ENCODE assay signal across 8 mouse cellular contexts in the genomic region with DNA sequence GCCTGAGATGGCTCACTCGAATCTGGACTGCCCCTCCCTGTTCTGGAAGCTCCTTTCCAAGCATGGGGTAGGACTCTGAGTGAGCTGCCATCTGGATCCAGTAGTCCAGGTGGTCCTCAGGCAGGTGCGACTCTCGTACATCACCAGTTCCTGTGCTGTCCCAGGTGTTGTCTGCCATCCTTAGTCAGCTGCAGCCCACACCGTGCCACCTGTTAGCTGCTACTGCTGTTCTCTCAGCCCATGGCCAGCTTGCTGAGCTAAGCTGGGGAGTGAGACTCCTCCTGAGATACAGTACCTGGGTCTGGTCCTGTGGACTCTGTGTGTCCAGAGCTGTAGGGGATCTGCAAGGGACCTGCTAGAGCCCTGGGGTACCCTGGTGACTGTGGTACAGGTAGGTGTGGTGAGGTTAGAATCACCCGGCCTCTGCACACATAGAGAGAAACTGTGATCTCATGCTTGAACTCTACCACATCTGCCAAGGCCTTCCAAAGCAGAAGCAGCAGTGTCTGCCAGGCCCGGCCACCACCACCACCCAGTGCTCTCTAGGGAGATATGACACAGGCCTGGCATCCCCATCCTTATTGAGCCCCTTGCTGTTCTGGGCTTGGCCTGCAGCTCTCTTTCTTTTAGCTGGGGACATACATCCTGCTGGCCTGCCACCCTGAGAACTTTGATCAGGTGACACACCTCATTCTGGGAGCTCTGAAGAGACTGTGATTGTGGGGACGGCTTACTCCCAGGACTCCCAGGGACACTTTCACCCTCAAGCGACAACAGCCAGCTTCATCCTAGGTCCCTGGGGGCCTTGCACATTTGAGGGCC. TPM values are rescaled to one million over a fixed set of nuclear protein-coding genes. Genes with fewer than 3 reads are reported as not detected.
A peak's percentile ranks its signal among the peaks of the same experiment; 100 is the strongest.
DNase-seq lines count a peak whose midpoint lies in the region; ATAC-seq and TF ChIP-seq lines count a peak whose summit lies in the region.

No protein-coding gene starts in this region.

- no peaks in the 10 kb centered on the region for H3K27me3 ChIP-seq in kidney, embryonic 15.5 days
- H3K27me3 ChIP-seq in kidney, adult 2 months (replicated peaks; ENCODE audit: control insufficient read depth, insufficient read depth, low read length): no peaks in the 10 kb centered on the region
- no peaks in the 10 kb centered on the region for H3K27me3 ChIP-seq in hindbrain, embryonic 16.5 days (replicated peaks; ENCODE audit: control insufficient read depth, insufficient read depth, low read length)
- no peaks in the 10 kb centered on the region for H3K27me3 ChIP-seq in neural tube, embryonic 14.5 days (ENCODE audit: control insufficient read depth, insufficient read depth, low read length)
- no peaks in the 10 kb centered on the region for H3K27me3 ChIP-seq in kidney, embryonic 16.5 days (ENCODE audit: insufficient read depth, low read length)

- WGBS in kidney, embryonic 15.5 days: 80% methylated on average over 8 of the region's 8 CpGs
- 75% methylated on average over 8 of the region's 8 CpGs for WGBS in kidney, adult 2 months
- 56% methylated on average over 8 of the region's 8 CpGs for WGBS in hindbrain, embryonic 16.5 days
- WGBS in neural tube, embryonic 14.5 days: 67% methylated on average over 8 of the region's 8 CpGs
- WGBS in kidney, embryonic 16.5 days: 84% methylated on average over 8 of the region's 8 CpGs

- no peak for TF ChIP-seq POLR2A in kidney, adult 2 months (IDR thresholded peaks at IDR 0.05; ENCODE audit: low read depth, low read length)

- H3K4me2 ChIP-seq in kidney, embryonic 15.5 days: no peak overlapping the region
- H3K4me2 ChIP-seq in hindbrain, embryonic 16.5 days (ENCODE audit: low read length): no peak overlapping the region
- no peak overlapping the region for H3K4me2 ChIP-seq in neural tube, embryonic 14.5 days (ENCODE audit: low read depth, low read length)
- H3K4me2 ChIP-seq in kidney, embryonic 16.5 days (replicated peaks; ENCODE audit: low read depth, low read length): no peak overlapping the region

- H3K9ac ChIP-seq in kidney, embryonic 15.5 days: no peak overlapping the region
- peak overlapping the region; percentile 16; the same call in 1 of the 2 replicates for H3K9ac ChIP-seq in hindbrain, embryonic 16.5 days (ENCODE audit: low read depth, low read length)
- no peak overlapping the region for H3K9ac ChIP-seq in neural tube, embryonic 14.5 days (replicated peaks; ENCODE audit: low read depth, low read length)
- H3K9ac ChIP-seq in kidney, embryonic 16.5 days (replicated peaks; ENCODE audit: low read length): no peak overlapping the region; the same call in 1 of the 2 replicates

- H3K9me3 ChIP-seq in kidney, embryonic 15.5 days (replicated peaks): no peaks in the 10 kb centered on the region
- no peaks in the 10 kb centered on the region for H3K9me3 ChIP-seq in hindbrain, embryonic 16.5 days (ENCODE audit: control insufficient read depth, low read length)
- no peaks in the 10 kb centered on the region for H3K9me3 ChIP-seq in neural tube, embryonic 14.5 days (ENCODE audit: control insufficient read depth, low read length)
- no peaks in the 10 kb centered on the region for H3K9me3 ChIP-seq in kidney, embryonic 16.5 days (ENCODE audit: low read length)

- H3K36me3 ChIP-seq in kidney, embryonic 15.5 days: peaks cover 24% of the 10 kb centered on the region
- H3K36me3 ChIP-seq in kidney, adult 2 months (ENCODE audit: control insufficient read depth, insufficient read depth, low read length): no peaks in the 10 kb centered on the region
- H3K36me3 ChIP-seq in hindbrain, embryonic 16.5 days (ENCODE audit: control insufficient read depth, insufficient read depth, low read length): peaks cover 13% of the 10 kb centered on the region
- H3K36me3 ChIP-seq in neural tube, embryonic 14.5 days (ENCODE audit: control insufficient read depth, insufficient read depth, low read length): peaks cover 13% of the 10 kb centered on the region
- H3K36me3 ChIP-seq in kidney, embryonic 16.5 days (ENCODE audit: insufficient read depth, low read length): peaks cover 13% of the 10 kb centered on the region

- ATAC-seq in kidney, embryonic 15.5 days (replicated peaks; ENCODE audit: low FRiP score): no peak
- ATAC-seq in hindbrain, embryonic 16.5 days: no peak
- ATAC-seq in neural tube, embryonic 14.5 days (ENCODE audit: low read depth): no peak
- no peak for ATAC-seq in kidney, embryonic 16.5 days (ENCODE audit: low FRiP score, low TSS enrichment)

- no peak overlapping the region for H3K4me3 ChIP-seq in kidney, embryonic 15.5 days (replicated peaks)
- H3K4me3 ChIP-seq in kidney, adult 2 months (ENCODE audit: insufficient read depth, low read depth, low read length): no peak overlapping the region
- no peak overlapping the region for H3K4me3 ChIP-seq in hindbrain, embryonic 16.5 days (ENCODE audit: low read length)
- no peak overlapping the region for H3K4me3 ChIP-seq in neural tube, embryonic 14.5 days (ENCODE audit: low read depth, low read length)
- no peak overlapping the region for H3K4me3 ChIP-seq in kidney, embryonic 16.5 days (ENCODE audit: low read length)

- DNase-seq in kidney, adult 2 months: no peak
- DNase-seq in cerebellum, postnatal 25 days: peak; percentile 30 to 46
- no peak for DNase-seq in testis, postnatal 14 days (ENCODE audit: low spot score)
- no peak for DNase-seq in c-Kit-positive CD71-positive TER-119-positive erythroid progenitor cells, embryonic 14.5 days (ENCODE audit: low spot score)

- H3K27ac ChIP-seq in kidney, embryonic 15.5 days: peak overlapping the region; percentile 32; the same call in 1 of the 2 replicates
- no peak overlapping the region for H3K27ac ChIP-seq in kidney, adult 2 months (ENCODE audit: insufficient read depth, low read depth, low read length)
- H3K27ac ChIP-seq in hindbrain, embryonic 16.5 days (ENCODE audit: low read depth, low read length): peak overlapping the region; percentile 86
- peak overlapping the region; percentile 53; the same call in 1 of the 2 replicates for H3K27ac ChIP-seq in neural tube, embryonic 14.5 days (ENCODE audit: low read depth, low read length)
- no peak overlapping the region; the same call in 1 of the 2 replicates for H3K27ac ChIP-seq in kidney, embryonic 16.5 days (ENCODE audit: low read length)

- H3K4me1 ChIP-seq in kidney, embryonic 15.5 days: peaks cover 73% of the 10 kb centered on the region
- peaks cover 10% of the 10 kb centered on the region for H3K4me1 ChIP-seq in kidney, adult 2 months (ENCODE audit: control insufficient read depth, insufficient read depth, low read length)
- peaks cover 75% of the 10 kb centered on the region for H3K4me1 ChIP-seq in hindbrain, embryonic 16.5 days (ENCODE audit: control insufficient read depth, insufficient read depth, low read depth, low read length)
- H3K4me1 ChIP-seq in neural tube, embryonic 14.5 days (ENCODE audit: control insufficient read depth, insufficient read depth, low read length): peaks cover 64% of the 10 kb centered on the region
- peaks cover 41% of the 10 kb centered on the region for H3K4me1 ChIP-seq in kidney, embryonic 16.5 days (ENCODE audit: insufficient read depth, low read length)

- TF ChIP-seq CTCF in kidney, adult 2 months (conservative IDR thresholded peaks at IDR 0.05; ENCODE audit: insufficient read depth, insufficient read length, low read depth, low read length): no peak

RNA-seq across cellular contexts. Expression of a gene that starts 25.0 kb away (rescaled TPM):
- polyA plus RNA-seq in kidney, embryonic 15.5 days (2015; fragmentation: Nextera tagmentation; extraction: Ambion mirVana): 0.34 TPM in 1 of 2 replicates, not detected in the other
- polyA plus RNA-seq in kidney, adult 2 months (2012; rRNA removed): 0.15 TPM in 1 of 2 replicates, not detected in the other
- not detected in 2 replicates for polyA plus RNA-seq in hindbrain, embryonic 16.5 days (2015; fragmentation: Nextera tagmentation; extraction: Ambion mirVana)
- not detected in 2 replicates for polyA plus RNA-seq in neural tube, embryonic 14.5 days (2014; fragmentation: Nextera tagmentation; extraction: Ambion mirVana)
- not detected in 2 replicates for polyA plus RNA-seq in kidney, embryonic 16.5 days (2015; fragmentation: Nextera tagmentation; extraction: Ambion mirVana)

RNA-seq across cellular contexts. Expression of a gene that starts 25.3 kb away (rescaled TPM):
- polyA plus RNA-seq in kidney, embryonic 15.5 days (2015; fragmentation: Nextera tagmentation; extraction: Ambion mirVana): 22.6 and 30.5 TPM in 2 replicates
- polyA plus RNA-seq in kidney, adult 2 months (2012; rRNA removed): 24.6 and 32.3 TPM in 2 replicates
- polyA plus RNA-seq in hindbrain, embryonic 16.5 days (2015; fragmentation: Nextera tagmentation; extraction: Ambion mirVana): 75.0 and 84.9 TPM in 2 replicates
- 76.5 and 88.2 TPM in 2 replicates for polyA plus RNA-seq in neural tube, embryonic 14.5 days (2014; fragmentation: Nextera tagmentation; extraction: Ambion mirVana)
- polyA plus RNA-seq in kidney, embryonic 16.5 days (2015; fragmentation: Nextera tagmentation; extraction: Ambion mirVana): 24.7 and 28.7 TPM in 2 replicates

RNA-seq across cellular contexts. Expression of a gene that starts 32.3 kb away (rescaled TPM):
- polyA plus RNA-seq in kidney, embryonic 15.5 days (2015; fragmentation: Nextera tagmentation; extraction: Ambion mirVana): 10.6 and 12.6 TPM in 2 replicates
- polyA plus RNA-seq in kidney, adult 2 months (2012; rRNA removed): 0.33 TPM in 1 of 2 replicates, not detected in the other
- polyA plus RNA-seq in hindbrain, embryonic 16.5 days (2015; fragmentation: Nextera tagmentation; extraction: Ambion mirVana): 2.5 and 2.6 TPM in 2 replicates
- 3.5 TPM in 1 of 2 replicates, not detected in the other for polyA plus RNA-seq in neural tube, embryonic 14.5 days (2014; fragmentation: Nextera tagmentation; extraction: Ambion mirVana)
- polyA plus RNA-seq in kidney, embryonic 16.5 days (2015; fragmentation: Nextera tagmentation; extraction: Ambion mirVana): 8.3 and 9.8 TPM in 2 replicates

RNA-seq across cellular contexts. Expression of a gene that starts 41.5 kb away (rescaled TPM):
- 5.8 and 6.5 TPM in 2 replicates for polyA plus RNA-seq in kidney, embryonic 15.5 days (2015; fragmentation: Nextera tagmentation; extraction: Ambion mirVana)
- 1.2 and 1.3 TPM in 2 replicates for polyA plus RNA-seq in kidney, adult 2 months (2012; rRNA removed)
- 1.7 and 2.0 TPM in 2 replicates for polyA plus RNA-seq in hindbrain, embryonic 16.5 days (2015; fragmentation: Nextera tagmentation; extraction: Ambion mirVana)
- 0.23 and 1.6 TPM in 2 replicates for polyA plus RNA-seq in neural tube, embryonic 14.5 days (2014; fragmentation: Nextera tagmentation; extraction: Ambion mirVana)
- polyA plus RNA-seq in kidney, embryonic 16.5 days (2015; fragmentation: Nextera tagmentation; extraction: Ambion mirVana): 5.5 and 6.3 TPM in 2 replicates

RNA-seq across cellular contexts. Expression of a gene that starts 45.3 kb away (rescaled TPM):
- 44.3 and 48.8 TPM in 2 replicates for polyA plus RNA-seq in kidney, embryonic 15.5 days (2015; fragmentation: Nextera tagmentation; extraction: Ambion mirVana)
- polyA plus RNA-seq in kidney, adult 2 months (2012; rRNA removed): 20.4 and 20.8 TPM in 2 replicates
- polyA plus RNA-seq in hindbrain, embryonic 16.5 days (2015; fragmentation: Nextera tagmentation; extraction: Ambion mirVana): 39.5 and 44.1 TPM in 2 replicates
- polyA plus RNA-seq in neural tube, embryonic 14.5 days (2014; fragmentation: Nextera tagmentation; extraction: Ambion mirVana): 28.0 and 30.7 TPM in 2 replicates
- 48.5 and 49.7 TPM in 2 replicates for polyA plus RNA-seq in kidney, embryonic 16.5 days (2015; fragmentation: Nextera tagmentation; extraction: Ambion mirVana)

Comparison
In these comparisons a context has a peak if more than half of its experiments do, and no peak if none do; other contexts are left out.
1. H3K27ac ChIP-seq: peak in kidney, embryonic 15.5 days (single experiment), hindbrain, embryonic 16.5 days (single experiment) and neural tube, embryonic 14.5 days (single experiment); none in kidney, adult 2 months (single experiment) and kidney, embryonic 16.5 days (single experiment).
2. DNase-seq: peak in cerebellum, postnatal 25 days (2 of 2); none in kidney, adult 2 months (single experiment), testis, postnatal 14 days (single experiment) and c-Kit-positive CD71-positive TER-119-positive erythroid progenitor cells, embryonic 14.5 days (single experiment).